Mouse (Mus musculus): ENCODE measurements around the gene Ccl28.
"Not testable (repeated sequence)": the region's sequence is repeated elsewhere in the genome, so short reads cannot be mapped to it uniquely, and the experiment has no call there.

Gene Ccl28

GRCm38 (mm10) chr13:119648891-119649698 lies 25.5 kb downstream of the Ccl28 start:
- DNase-seq (ENCODE audit: low read depth): no peak

- DNase-seq (ENCODE audit: low read depth): no peak
These were observed 26.1 kb downstream of the Ccl28 start for GRCm38 (mm10) chr13:119649699-119650046.

GRCm38 (mm10) chr13:119654734-119655133 lies 31.1 kb downstream of the Ccl28 start:
- no peak for DNase-seq (ENCODE audit: low read depth)

GRCm38 (mm10) chr13:119656246-119656645 lies 32.6 kb downstream of the Ccl28 start:
- DNase-seq (ENCODE audit: low read depth): no peak

GRCm38 (mm10) chr13:119656846-119657416 lies 33.3 kb downstream of the Ccl28 start:
- DNase-seq (ENCODE audit: low read depth): no peak

GRCm38 (mm10) chr13:119661420-119661819 lies 37.8 kb downstream of the Ccl28 start:
- DNase-seq (ENCODE audit: low read depth): not testable (repeated sequence)

GRCm38 (mm10) chr13:119678794-119679193 lies 55.2 kb downstream of the Ccl28 start:
- no peak for DNase-seq (ENCODE audit: low read depth)

GRCm38 (mm10) chr13:119679721-119680120 lies 56.1 kb downstream of the Ccl28 start:
- no peak for DNase-seq (ENCODE audit: low read depth)

- DNase-seq (ENCODE audit: low read depth): no peak
These were observed 57.5 kb downstream of the Ccl28 start for GRCm38 (mm10) chr13:119681161-119681560.

- no peak for DNase-seq (ENCODE audit: low read depth)
These were observed 61.0 kb downstream of the Ccl28 start for GRCm38 (mm10) chr13:119684416-119685177.

- DNase-seq (ENCODE audit: low read depth): no peak
These were observed 66.1 kb downstream of the Ccl28 start for GRCm38 (mm10) chr13:119689709-119690038.

GRCm38 (mm10) chr13:119690039-119690728 lies 66.6 kb downstream of the Ccl28 start, which contains the start of gene Hmgcs1:
TSS of gene Hmgcs1 (plus strand) at chr13:119690379.
- peak; percentile 100 for DNase-seq (ENCODE audit: low read depth)

- DNase-seq (ENCODE audit: low read depth): peak; percentile 22
These were observed 67.4 kb downstream of the Ccl28 start for GRCm38 (mm10) chr13:119690876-119691620.

- DNase-seq (ENCODE audit: low read depth): not testable (repeated sequence)
These were observed 68.3 kb downstream of the Ccl28 start for GRCm38 (mm10) chr13:119691958-119692357.

GRCm38 (mm10) chr13:119695676-119696075 lies 72.1 kb downstream of the Ccl28 start:
- no peak for DNase-seq (ENCODE audit: low read depth)

- DNase-seq (ENCODE audit: low read depth): no peak
These were observed 72.9 kb downstream of the Ccl28 start for GRCm38 (mm10) chr13:119696496-119696895.

GRCm38 (mm10) chr13:119698436-119698835 lies 74.8 kb downstream of the Ccl28 start:
- DNase-seq (ENCODE audit: low read depth): no peak

Data from induced T-regulatory cell, adult 2 months (primary cell).